Mouse (Mus musculus) adrenal gland, postnatal 10 days (tissue): ENCODE measurements at regions not wholly inside any gene's neighbourhood (a gene's known extent, or its start where the extent isn't known, plus 50 kb on each side); places are given as distances from the start of the nearest gene placed in this dataset. TPM values are rescaled to one million over a fixed set of nuclear protein-coding genes. Genes with fewer than 3 reads are reported as not detected.

Experiments used
- DNase-seq: peaks from one replicate; pipeline ENCODE4 v3.0.0; 2021; ENCODE audit warnings: mixed read lengths
- microRNA-seq: library from miRNA; unstranded; fragments of <30 nt; microRNA quantifications from one replicate; pipeline ENCODE4 v1.2.0, GENCODE M21; 2021

DNA sequence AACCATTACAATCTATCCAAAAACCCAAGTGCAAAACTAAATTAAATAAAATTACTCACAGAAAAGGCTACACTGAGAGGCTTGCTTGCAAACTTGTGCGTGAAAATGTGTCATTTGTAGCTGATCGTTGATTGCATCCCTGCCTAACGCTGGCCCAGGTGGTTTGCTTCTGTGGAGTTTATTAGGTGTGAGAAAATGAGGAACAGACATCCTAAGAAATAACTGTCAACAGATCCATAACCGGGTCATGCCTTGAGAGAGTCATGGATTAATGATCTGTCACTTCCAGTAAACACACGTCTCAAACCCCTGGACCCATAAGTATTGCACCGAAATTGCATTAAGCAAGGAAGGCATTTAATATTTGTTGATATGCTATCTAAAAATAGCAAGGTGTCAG, 73.4 kb upstream of the Tmem18 start:
- DNase-seq, result no peak

DNA sequence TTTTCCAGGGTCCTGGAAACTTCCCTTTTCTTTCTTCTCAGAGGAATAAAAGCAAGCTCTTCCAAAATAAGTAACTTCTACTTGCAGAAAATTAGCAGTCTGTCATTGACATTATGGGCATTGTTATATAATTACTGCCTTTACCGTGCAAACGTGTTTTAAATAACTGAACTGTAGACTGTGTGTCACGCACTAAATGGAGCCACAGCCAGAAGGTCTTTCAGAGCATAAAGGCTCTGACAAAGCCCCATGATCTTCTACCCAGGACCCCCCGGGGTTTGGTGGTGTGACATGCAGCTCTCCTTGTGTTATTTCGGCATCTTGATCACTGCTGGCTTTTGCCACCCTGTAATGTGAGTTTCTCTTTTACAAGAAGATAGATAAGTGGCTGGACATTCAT, 100.9 kb upstream of the Tmem18 start:
- no peak for DNase-seq

DNA sequence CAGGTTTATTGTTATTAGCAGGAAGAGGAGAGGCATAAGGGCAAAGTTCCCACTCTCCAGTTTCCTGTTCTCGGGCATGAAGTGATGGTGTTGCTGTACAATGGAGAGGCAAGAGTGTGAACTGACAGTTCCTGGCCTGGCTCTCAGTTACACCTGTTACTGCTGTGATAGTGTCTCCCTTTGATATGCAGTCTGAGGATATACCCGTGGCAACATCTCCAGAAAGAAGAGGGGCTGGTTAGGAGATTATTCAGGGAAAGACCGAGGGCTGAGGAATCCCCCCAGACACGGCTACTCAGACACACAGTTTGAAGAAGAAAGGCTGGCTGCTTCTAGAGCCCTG, 100.3 kb upstream of the Sntg2 start:
- DNase-seq, result no peak

DNA sequence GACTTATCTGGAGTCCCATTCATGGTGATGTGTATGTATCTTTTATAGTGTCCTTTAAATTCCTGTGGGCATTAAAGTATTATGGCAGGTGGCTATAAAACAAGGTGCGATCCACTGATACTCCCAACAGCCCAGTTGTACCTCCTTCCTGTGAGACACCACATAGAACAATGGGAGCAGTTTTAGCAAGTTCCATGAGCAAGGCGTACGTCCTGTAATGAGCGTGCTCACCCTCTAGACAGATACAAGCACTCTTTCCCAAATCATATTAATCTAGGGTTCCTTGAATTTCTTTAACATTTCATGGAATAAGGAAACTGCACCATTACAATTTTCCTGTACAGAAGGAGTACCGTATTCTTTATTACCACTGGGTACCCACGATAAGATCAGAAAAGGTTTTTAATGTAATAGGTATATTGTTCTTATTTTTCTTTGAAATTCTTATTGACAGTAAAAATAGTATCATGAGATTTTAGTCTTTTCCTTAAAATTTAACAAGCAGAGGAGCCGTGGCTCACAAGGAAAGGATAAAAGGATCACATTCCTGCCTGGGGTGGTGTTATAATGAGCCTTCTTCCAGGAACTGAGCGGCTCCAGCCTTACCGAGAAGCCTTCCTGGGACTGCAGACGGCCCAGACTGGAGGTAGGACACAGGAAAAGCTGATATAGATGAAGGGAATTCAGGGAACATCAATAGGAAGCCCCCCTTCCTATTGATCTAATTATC, 99.7 kb upstream of the Sntg2 start:
- no peak for DNase-seq

DNA sequence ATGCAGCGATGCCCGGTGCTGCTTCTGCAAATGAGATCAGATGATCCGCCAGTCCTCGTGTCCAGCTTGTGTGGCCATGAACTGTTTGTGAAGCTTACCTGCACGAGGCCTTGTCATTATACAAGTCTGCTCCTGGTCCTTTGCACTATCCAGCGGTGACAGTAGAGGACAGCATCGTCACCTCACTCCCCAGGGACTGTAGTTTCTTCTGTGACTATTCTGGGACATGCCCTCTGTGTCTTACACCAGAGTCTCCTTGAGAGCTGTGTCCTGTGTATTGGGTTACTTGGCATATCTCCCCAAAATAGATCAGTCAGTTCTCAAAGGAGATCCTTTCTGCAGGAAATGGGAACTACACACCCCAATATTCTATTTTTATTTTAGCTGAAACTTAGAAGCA, 94.0 kb upstream of the Sntg2 start:
- no peak for DNase-seq

DNA sequence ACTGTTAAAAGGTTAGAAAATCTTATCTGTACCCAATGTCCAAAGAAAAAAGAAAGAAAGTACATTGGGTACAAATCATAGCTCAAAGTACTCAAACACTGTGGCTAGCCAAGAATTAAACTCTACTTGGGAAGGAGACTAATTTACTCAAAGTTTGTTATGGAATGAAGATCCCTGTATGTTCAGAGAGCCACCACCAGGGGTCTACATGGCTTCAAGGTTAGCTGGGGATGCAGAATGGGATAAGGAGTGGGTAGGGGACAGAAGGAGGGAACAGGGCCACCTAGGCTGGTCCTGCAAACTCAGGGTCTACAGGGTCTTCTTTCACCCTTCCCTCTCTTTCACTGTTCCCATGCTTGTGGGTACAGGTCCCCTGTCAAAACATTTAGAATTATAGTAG, 77.4 kb upstream of the Sntg2 start:
- no peak for DNase-seq

DNA sequence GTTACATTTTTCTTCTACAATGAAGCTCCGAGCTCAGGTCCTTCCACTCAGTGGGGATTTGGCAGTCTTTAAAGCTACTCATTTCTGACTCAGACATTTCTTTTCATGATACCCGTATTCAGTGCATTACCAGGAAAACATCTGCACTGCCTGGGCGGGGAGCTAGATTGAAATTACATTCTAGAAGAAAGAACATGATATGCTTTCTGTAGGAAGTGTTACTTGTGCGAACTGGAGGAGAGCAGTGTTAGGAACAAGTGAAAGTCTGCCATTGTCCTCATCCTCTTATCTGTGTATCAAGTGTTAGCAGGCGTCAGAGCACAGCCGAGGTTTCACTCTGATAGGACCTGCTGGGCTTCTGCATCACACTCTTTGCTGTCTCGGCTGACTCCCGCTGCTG, 61.7 kb upstream of the Sntg2 start:
- DNase-seq, result no peak

DNA sequence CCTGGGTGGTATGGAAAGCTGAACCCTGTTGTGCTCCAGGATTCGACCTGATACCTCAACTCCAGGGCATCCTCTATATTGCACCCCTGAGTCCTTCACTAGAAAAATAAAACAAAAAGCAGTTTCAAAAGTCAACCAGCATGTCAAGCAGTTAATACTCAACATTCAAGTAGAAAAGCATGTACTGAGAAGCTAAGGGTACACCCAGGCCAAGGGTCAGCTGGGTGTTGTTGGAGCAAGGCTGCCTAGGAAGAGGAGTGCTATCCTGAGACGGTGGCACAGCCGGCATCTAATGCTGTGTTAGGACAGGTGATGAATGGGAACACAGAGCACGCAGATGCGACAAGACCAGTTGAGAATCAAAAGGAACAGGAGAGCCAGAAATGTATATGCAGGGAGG, 59.7 kb upstream of the Sntg2 start:
- no peak for DNase-seq

DNA sequence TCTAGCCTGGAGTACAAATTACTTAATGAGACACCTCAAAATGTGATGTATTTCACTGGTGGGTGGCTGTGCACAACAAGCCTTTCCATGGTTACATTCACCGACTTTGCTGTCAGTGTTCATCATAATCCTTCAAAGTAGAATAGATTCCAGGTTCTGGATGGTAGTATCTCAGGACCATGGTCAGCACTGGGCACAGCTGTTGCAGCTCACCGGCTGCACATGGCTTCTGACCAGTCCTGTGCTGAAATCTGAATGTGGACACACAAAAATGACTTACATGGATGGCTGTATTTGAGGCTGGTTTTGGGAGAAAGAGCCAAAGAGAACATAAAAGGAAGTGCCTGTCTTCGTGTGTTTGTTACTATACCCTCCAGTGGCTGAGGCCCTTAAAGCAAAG, 57.5 kb upstream of the Sntg2 start:
- DNase-seq, result peak; percentile 4

DNA sequence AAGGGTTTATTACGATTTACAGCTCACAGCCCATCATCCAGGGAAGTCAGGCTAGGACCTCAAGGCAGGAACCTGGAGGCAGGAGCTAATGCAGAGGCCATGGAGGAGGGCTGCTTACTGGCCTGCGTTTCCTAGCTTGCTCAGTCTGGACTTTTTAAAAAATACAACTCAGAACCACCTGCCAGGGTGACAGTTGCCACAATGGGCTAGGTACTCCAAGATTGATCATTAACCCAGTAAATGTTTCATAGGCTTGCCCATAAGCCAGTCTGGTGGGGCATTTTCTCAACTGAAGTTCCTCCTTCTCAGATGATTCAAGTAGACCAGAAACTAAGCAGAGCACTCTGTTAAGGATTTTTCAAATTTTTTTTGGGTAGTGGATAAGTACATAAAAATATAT, 52.1 kb upstream of the Sntg2 start:
- DNase-seq, result no peak

Small RNA genes in the stretch of these regions (microRNA-seq; reads per million reads assigned to microRNA genes)
- not detected for gene Gm25865
